ENCODE assay signal across 12 mouse cellular contexts in genomic region chr7:141340023-141340422, GRCm38 (mm10). TPM values are rescaled to one million over a fixed set of nuclear protein-coding genes. Genes with fewer than 3 reads are reported as not detected.
A peak's percentile ranks its signal among the peaks of the same experiment; 100 is the strongest.
DNase-seq lines count a peak whose midpoint lies in the region; ATAC-seq lines count a peak whose summit lies in the region.
"Had no signal": no experiment of that assay in that cellular context is flagged by ENCODE, and none has a peak within 500 bp of the region (broad histone marks: within the 10 kb centered on the region; RNA-seq: fewer than 3 reads in every experiment).

No protein-coding gene starts in this region.

- ATAC-seq in heart, embryonic 13.5 days (ENCODE audit: extremely low read depth, insufficient number of reproducible peaks, low FRiP score, low TSS enrichment), result no peak
- peak; percentile 2; the same call in 1 of the 2 replicates for ATAC-seq in kidney, embryonic 16.5 days (ENCODE audit: low FRiP score, low TSS enrichment)
- ATAC-seq in liver, embryonic 16.5 days (ENCODE audit: low read depth), result no peak
- ATAC-seq: activated CD4-positive, CD25-positive, alpha-beta regulatory T cell, adult 4 months; inflammation-experienced regulatory T-cells, adult 6 months had no signal

- H3K4me3 ChIP-seq in heart, embryonic 13.5 days, result no peak overlapping the region
- peak overlapping the region; percentile 47 for H3K4me3 ChIP-seq in kidney, embryonic 16.5 days (ENCODE audit: low read length)
- peak overlapping the region; percentile 50 for H3K4me3 ChIP-seq in liver, embryonic 16.5 days (ENCODE audit: low read depth, low read length)

- H3K4me1 ChIP-seq in heart, embryonic 13.5 days, result peaks cover 11% of the 10 kb centered on the region
- peaks cover 19% of the 10 kb centered on the region for H3K4me1 ChIP-seq in kidney, embryonic 16.5 days (ENCODE audit: insufficient read depth, low read length)
- peaks cover 14% of the 10 kb centered on the region for H3K4me1 ChIP-seq in liver, embryonic 16.5 days (ENCODE audit: control insufficient read depth, low read depth, low read length)

- H3K9me3 ChIP-seq in heart, embryonic 13.5 days, result no peaks in the 10 kb centered on the region
- no peaks in the 10 kb centered on the region for H3K9me3 ChIP-seq in kidney, embryonic 16.5 days (ENCODE audit: low read length)
- H3K9me3 ChIP-seq in liver, embryonic 16.5 days (replicated peaks; ENCODE audit: control insufficient read depth, low read length), result no peaks in the 10 kb centered on the region
- H3K9me3 ChIP-seq: limb, embryonic 12.5 days had no signal

- no peak overlapping the region for H3K4me2 ChIP-seq in heart, embryonic 13.5 days
- peak overlapping the region; percentile 63 for H3K4me2 ChIP-seq in kidney, embryonic 16.5 days (replicated peaks; ENCODE audit: low read depth, low read length)
- peak overlapping the region; percentile 57 for H3K4me2 ChIP-seq in liver, embryonic 16.5 days (ENCODE audit: low read depth, low read length)

- no peak overlapping the region for H3K27ac ChIP-seq in heart, embryonic 13.5 days (replicated peaks)
- H3K27ac ChIP-seq in kidney, embryonic 16.5 days (ENCODE audit: low read length), result peak overlapping the region; percentile 79
- H3K27ac ChIP-seq in liver, embryonic 16.5 days (ENCODE audit: low read length), result peak overlapping the region; percentile 89
- H3K27ac ChIP-seq: limb, embryonic 12.5 days had no signal

- peaks cover 28% of the 10 kb centered on the region for H3K27me3 ChIP-seq in heart, embryonic 13.5 days (replicated peaks)
- H3K27me3 ChIP-seq in kidney, embryonic 16.5 days (ENCODE audit: insufficient read depth, low read length), result no peaks in the 10 kb centered on the region
- no peaks in the 10 kb centered on the region for H3K27me3 ChIP-seq in liver, embryonic 16.5 days (ENCODE audit: control insufficient read depth, insufficient read depth, low read depth, low read length)

- peaks cover 7% of the 10 kb centered on the region for H3K36me3 ChIP-seq in heart, embryonic 13.5 days
- H3K36me3 ChIP-seq in kidney, embryonic 16.5 days (ENCODE audit: insufficient read depth, low read length), result 0 out of 2 replicates have a peak, but pooled peaks cover 2% of the 10 kb centered on the region
- H3K36me3 ChIP-seq in liver, embryonic 16.5 days (ENCODE audit: control insufficient read depth, insufficient read depth), result no peaks in the 10 kb centered on the region

- DNase-seq in heart, adult 8-10 months (ENCODE audit: low spot score), result no peak
- DNase-seq in R1 (ENCODE audit: low read depth, low spot score), result peak; percentile 60
- no peak for DNase-seq in frontal cortex, postnatal 36 days (ENCODE audit: low spot score in 2 of 2)
- DNase-seq in left cerebral cortex, adult 11 months (ENCODE audit: low spot score), result no peak
- no peak for DNase-seq in adrenal gland, postnatal 14 days
- DNase-seq: cerebellum, adult 11-12 months had no signal

- H3K9ac ChIP-seq in heart, embryonic 13.5 days, result peak overlapping the region; percentile 30; the same call in 1 of the 2 replicates
- H3K9ac ChIP-seq in kidney, embryonic 16.5 days (replicated peaks; ENCODE audit: low read length), result peak overlapping the region; percentile 73
- H3K9ac ChIP-seq in liver, embryonic 16.5 days (ENCODE audit: low read depth, low read length), result peak overlapping the region; percentile 10
- H3K9ac ChIP-seq: limb, embryonic 12.5 days had no signal

- 81% methylated on average over 7 of the region's 7 CpGs for WGBS in heart, embryonic 13.5 days
- 64% methylated on average over 7 of the region's 7 CpGs for WGBS in kidney, embryonic 16.5 days
- 75% methylated on average over 7 of the region's 7 CpGs for WGBS in liver, embryonic 16.5 days (ENCODE audit: insufficient replicate concordance)

RNA-seq across cellular contexts. Expression of gene Eps8l2, which starts 1.3 kb away (rescaled TPM):
- polyA plus RNA-seq in heart, embryonic 13.5 days (2015; fragmentation: Nextera tagmentation; extraction: Ambion mirVana), result 1.4 TPM in 2 replicates
- 1 to 10 TPM; 3.7 to 5.0 (median 3.9) TPM for total RNA-seq in heart, adult 8-10 months (2022)
- 59.4 and 62.9 TPM in 2 replicates for polyA plus RNA-seq in kidney, embryonic 16.5 days (2015; fragmentation: Nextera tagmentation; extraction: Ambion mirVana)
- 26.0 and 34.0 TPM in 2 replicates for polyA plus RNA-seq in liver, embryonic 16.5 days (2015; fragmentation: Nextera tagmentation; extraction: Ambion mirVana)
- 5.1 and 5.5 TPM in 2 replicates for total RNA-seq in adrenal gland, postnatal 14 days (2021)
- polyA plus RNA-seq: activated CD4-positive, CD25-positive, alpha-beta regulatory T cell, adult 4 months; inflammation-experienced regulatory T-cells, adult 6 months had no signal

RNA-seq across cellular contexts. Expression of gene Tmem80, which starts 12.5 kb away (rescaled TPM):
- polyA plus RNA-seq in heart, embryonic 13.5 days (2015; fragmentation: Nextera tagmentation; extraction: Ambion mirVana), result 33.2 and 39.9 TPM in 2 replicates
- total RNA-seq in heart, adult 8-10 months (2022), result 10 to 100 TPM; 13.7 to 16.6 (median 15.5) TPM
- 49.3 and 59.8 TPM in 2 replicates for polyA plus RNA-seq in kidney, embryonic 16.5 days (2015; fragmentation: Nextera tagmentation; extraction: Ambion mirVana)
- 13.9 and 16.7 TPM in 2 replicates for polyA plus RNA-seq in liver, embryonic 16.5 days (2015; fragmentation: Nextera tagmentation; extraction: Ambion mirVana)
- 22.9 and 25.6 TPM in 2 replicates for total RNA-seq in adrenal gland, postnatal 14 days (2021)

RNA-seq across cellular contexts. Expression of gene Deaf1, which starts 12.5 kb away (rescaled TPM):
- 35.5 and 37.4 TPM in 2 replicates for polyA plus RNA-seq in heart, embryonic 13.5 days (2015; fragmentation: Nextera tagmentation; extraction: Ambion mirVana)
- total RNA-seq in heart, adult 8-10 months (2022), result 10 to 100 TPM; 10.8 to 14.7 (median 12.7) TPM
- polyA plus RNA-seq in kidney, embryonic 16.5 days (2015; fragmentation: Nextera tagmentation; extraction: Ambion mirVana), result 77.4 and 87.5 TPM in 2 replicates
- polyA plus RNA-seq in liver, embryonic 16.5 days (2015; fragmentation: Nextera tagmentation; extraction: Ambion mirVana), result 11.6 and 13.6 TPM in 2 replicates
- total RNA-seq in adrenal gland, postnatal 14 days (2021), result 32.5 and 41.2 TPM in 2 replicates

RNA-seq across cellular contexts. Expression of gene Drd4, which starts 48.2 kb away (rescaled TPM):
- polyA plus RNA-seq in heart, embryonic 13.5 days (2015; fragmentation: Nextera tagmentation; extraction: Ambion mirVana), result 0.05 TPM in 1 of 2 replicates, not detected in the other
- total RNA-seq in heart, adult 8-10 months (2022), result not detected
- polyA plus RNA-seq in kidney, embryonic 16.5 days (2015; fragmentation: Nextera tagmentation; extraction: Ambion mirVana), result 1.3 and 1.5 TPM in 2 replicates
- not detected in 2 replicates for polyA plus RNA-seq in liver, embryonic 16.5 days (2015; fragmentation: Nextera tagmentation; extraction: Ambion mirVana)
- total RNA-seq in adrenal gland, postnatal 14 days (2021), result 1.1 and 2.3 TPM in 2 replicates
- polyA plus RNA-seq: activated CD4-positive, CD25-positive, alpha-beta regulatory T cell, adult 4 months; inflammation-experienced regulatory T-cells, adult 6 months had no signal

RNA-seq across cellular contexts. Expression of gene Taldo1, which starts 52.0 kb away (rescaled TPM):
- 248 and 250 TPM in 2 replicates for polyA plus RNA-seq in heart, embryonic 13.5 days (2015; fragmentation: Nextera tagmentation; extraction: Ambion mirVana)
- total RNA-seq in heart, adult 8-10 months (2022), result 100 to 1,000 TPM; 107 to 115 (median 110) TPM
- 371 and 374 TPM in 2 replicates for polyA plus RNA-seq in kidney, embryonic 16.5 days (2015; fragmentation: Nextera tagmentation; extraction: Ambion mirVana)
- 373 and 397 TPM in 2 replicates for polyA plus RNA-seq in liver, embryonic 16.5 days (2015; fragmentation: Nextera tagmentation; extraction: Ambion mirVana)
- 479 and 481 TPM in 2 replicates for total RNA-seq in adrenal gland, postnatal 14 days (2021)

Comparison
In these comparisons a context has a peak if more than half of its experiments do, and no peak if none do; other contexts are left out.
1. H3K9ac ChIP-seq: peak in every context shown above with its lines; median percentile 73 in kidney, embryonic 16.5 days; 30 in heart, embryonic 13.5 days; 10 in liver, embryonic 16.5 days.
2. RNA of gene Eps8l2, which starts 1.3 kb away (polyA plus RNA-seq): 59.4 to 62.9 TPM in kidney, embryonic 16.5 days and 26.0 to 34.0 TPM in liver, embryonic 16.5 days; 1.4 TPM in heart, embryonic 13.5 days; every median in the first group is over 10 times any median in the second.